Mouse (Mus musculus) G1E-ER4 (cell line): ENCODE results near the gene Ppp1r9b. TPM values are rescaled to one million over a fixed set of nuclear protein-coding genes. Genes with fewer than 3 reads are reported as not detected.

ENCODE experiments used
- GATA1 ChIP-seq: IDR thresholded peaks from one replicate; pipeline ENCODE4 v1.8.0; 2012; ENCODE audit warnings: low read length, inconsistent platforms
- polyA plus RNA-seq: library from polyadenylated mRNA; stranded (reverse); fragments of >175 nt; gene quantifications from 2 replicates; pipeline ENCODE4 v1.2.3, GENCODE M21; 2012

Gene Ppp1r9b
- polyA plus RNA-seq, 1 experiment = 249 TPM

DNA sequence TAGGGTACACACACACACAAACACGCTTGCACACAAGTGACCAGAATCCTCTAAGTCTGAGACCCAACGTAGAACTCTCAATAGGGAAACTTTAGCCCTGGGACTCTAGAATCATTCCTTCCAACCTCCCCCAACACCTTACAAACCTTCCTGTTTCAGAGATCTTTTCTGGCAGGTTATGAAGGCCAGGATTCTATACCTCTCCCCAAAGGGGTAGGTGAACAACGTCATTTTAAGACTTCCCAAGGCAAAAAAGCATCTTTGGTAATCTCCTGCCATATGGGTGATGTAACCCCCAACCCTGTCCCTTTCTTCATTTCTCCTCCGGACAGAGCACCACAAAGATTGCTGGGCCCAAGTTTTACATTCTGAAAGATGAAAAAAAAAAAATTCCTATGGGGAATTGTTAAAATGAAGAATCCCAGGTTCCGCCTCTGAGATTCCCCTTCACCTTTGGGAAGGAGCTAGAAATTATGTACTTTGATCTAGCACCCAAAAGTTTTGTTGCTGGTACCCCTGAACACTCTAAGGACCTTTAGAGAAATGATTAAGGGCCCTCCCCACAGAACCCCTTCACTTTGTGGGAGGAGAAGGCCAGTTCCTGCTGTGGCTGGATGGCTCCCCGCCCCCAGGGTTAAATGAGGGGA, 610 bp upstream of the Ppp1r9b start:
- no peak for TF ChIP-seq GATA1

DNA sequence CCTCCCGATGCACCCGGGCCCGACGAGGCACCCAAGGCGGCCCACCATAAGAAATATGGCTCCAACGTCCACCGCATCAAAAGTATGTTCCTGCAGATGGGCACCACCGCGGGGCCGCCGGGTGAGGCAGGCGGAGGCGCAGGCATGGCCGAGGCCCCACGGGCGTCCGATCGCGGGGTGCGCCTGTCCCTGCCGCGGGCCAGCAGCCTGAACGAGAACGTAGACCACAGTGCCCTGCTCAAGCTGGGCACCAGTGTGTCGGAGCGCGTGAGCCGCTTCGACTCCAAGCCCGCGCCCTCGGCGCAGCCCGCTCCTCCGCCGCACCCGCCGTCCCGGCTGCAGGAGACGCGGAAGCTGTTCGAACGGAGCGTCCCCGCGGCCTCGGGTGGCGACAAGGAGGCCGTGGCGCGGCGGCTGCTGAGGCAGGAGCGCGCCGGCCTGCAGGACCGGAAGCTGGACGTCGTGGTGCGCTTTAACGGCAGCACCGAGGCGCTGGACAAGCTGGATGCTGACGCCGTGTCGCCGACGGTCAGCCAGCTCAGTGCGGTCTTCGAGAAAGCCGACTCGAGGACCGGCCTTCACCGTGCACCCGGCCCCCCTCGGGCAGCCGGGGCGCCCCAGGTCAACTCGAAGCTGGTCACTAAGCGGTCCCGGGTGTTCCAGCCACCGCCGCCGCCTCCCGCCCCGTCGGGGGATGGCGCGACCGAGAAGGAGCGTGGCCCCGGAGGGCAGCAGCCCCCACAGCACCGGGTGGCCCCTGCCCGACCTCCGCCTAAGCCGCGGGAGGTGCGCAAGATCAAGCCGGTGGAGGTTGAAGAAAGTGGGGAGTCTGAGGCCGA, 1.0 kb downstream of the Ppp1r9b start:
- no peak for TF ChIP-seq GATA1

GRCm38 (mm10) chr11:94992480-94992753, 1.6 kb downstream of the Ppp1r9b start:
- no peak for TF ChIP-seq GATA1

DNA sequence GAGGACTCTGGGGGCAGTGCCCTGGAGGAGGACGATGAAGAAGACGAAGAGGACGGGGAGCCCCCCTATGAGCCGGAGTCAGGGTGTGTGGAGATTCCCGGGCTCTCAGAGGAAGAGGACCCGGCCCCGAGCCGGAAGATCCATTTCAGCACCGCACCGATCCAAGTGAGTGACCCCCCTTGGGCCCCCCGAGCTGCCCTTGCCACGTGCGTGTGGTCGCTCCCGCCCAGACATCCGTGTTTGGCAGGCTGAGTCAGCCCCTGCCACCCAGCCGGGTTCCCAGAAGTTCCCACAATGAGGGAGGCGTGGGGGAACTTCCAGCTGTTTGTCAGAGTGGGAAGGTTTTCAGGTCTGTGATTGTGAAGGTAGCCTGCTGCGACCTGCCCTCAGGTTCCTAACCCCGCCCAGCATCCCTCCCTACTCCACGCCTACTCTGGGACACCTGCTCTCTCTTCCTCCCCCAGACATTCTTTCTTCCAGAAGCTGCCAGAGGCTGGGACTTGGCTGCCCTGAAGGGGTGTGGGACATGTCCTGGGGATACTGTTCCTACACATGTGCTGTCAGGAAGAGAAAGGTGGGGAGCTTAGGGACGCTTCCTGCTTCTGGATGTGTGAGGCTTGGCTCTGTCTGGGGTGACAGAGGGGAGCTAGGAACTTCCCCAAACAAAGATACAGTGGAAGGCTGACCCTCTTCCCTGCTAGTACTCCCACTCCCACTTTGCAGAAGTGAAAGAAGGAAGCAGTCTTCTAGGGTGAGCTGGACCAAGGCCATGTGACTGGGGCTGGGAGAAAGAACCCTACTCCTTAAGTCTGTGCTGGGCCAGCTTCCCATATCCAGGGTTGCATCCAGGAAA, 2.1 kb downstream of the Ppp1r9b start:
- no peak for TF ChIP-seq GATA1

- no peak for TF ChIP-seq GATA1
These were observed 3.5 kb downstream of the Ppp1r9b start for GRCm38 (mm10) chr11:94994208-94994814.

GRCm38 (mm10) chr11:94994947-94995772, 4.3 kb downstream of the Ppp1r9b start:
- no peak for TF ChIP-seq GATA1

- TF ChIP-seq GATA1 = no peak
These were observed 5.3 kb downstream of the Ppp1r9b start for GRCm38 (mm10) chr11:94996101-94996500.

DNA sequence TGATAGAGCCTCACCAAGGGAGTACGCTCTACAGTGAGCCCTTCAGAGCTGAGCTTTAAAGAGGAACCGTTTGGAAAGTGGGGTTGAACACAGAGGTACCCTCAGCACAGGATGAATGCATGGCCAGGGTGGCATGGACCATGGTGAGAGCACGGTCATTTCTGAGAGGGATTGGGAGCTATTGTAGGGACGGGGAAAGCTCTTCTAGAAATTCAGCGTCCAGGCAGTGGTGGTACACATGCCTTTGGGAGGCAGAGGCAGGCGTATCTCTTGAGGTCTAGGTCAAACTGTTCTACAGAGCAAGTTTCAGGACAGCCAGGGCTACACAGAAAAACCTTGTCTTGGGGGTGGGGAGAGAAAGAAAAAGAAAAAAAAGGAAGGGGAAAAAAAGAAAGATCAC, 6.1 kb downstream of the Ppp1r9b start:
- no peak for TF ChIP-seq GATA1

- TF ChIP-seq GATA1 = no peak
These were observed 6.8 kb downstream of the Ppp1r9b start for GRCm38 (mm10) chr11:94997596-94997995.

DNA sequence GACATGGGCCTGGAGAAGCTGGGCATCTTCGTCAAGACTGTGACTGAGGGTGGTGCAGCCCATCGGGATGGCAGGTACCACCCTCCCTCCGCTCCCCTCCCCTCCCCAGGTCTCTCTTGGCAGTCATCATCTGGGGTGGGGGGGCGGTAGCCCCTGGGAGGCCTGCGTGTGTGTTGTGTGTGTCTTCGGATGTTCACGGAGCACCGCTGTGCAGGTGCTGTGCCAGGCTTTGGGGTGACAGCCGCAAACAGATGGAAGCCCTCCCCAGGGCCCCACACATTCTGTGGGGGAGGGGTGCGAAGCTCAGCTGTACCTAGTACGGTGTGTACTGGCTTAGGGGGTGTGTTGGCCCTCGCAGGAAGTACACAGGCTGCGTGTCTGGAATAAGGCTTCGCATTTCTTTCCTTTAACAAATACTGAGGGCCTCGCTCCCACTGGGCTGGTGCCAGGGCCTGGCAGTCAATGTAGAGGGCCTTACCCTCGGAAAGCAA, 7.3 kb downstream of the Ppp1r9b start:
- TF ChIP-seq GATA1 = no peak

DNA sequence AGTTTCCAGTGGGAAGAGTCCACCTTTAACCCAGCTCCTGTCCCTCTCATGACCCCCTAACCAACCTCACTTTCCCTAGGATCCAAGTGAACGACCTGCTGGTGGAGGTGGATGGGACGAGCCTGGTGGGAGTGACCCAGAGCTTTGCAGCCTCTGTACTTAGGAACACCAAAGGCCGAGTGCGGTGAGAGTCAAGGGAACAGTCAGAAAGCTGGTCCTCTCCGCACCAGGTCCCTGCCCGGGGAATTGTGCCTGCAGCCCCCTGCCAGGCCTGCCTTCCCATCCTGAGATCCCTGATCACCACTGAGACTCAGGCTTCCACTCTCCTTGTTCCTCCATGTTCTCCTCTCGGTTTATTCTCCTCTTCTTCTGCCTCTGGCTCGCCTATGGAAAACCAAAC, 9.3 kb downstream of the Ppp1r9b start:
- TF ChIP-seq GATA1 = no peak

GRCm38 (mm10) chr11:95000548-95000947, 9.7 kb downstream of the Ppp1r9b start:
- TF ChIP-seq GATA1 = no peak

- no peak for TF ChIP-seq GATA1
These were observed 10.2 kb downstream of the Ppp1r9b start for GRCm38 (mm10) chr11:95001058-95001457.

DNA sequence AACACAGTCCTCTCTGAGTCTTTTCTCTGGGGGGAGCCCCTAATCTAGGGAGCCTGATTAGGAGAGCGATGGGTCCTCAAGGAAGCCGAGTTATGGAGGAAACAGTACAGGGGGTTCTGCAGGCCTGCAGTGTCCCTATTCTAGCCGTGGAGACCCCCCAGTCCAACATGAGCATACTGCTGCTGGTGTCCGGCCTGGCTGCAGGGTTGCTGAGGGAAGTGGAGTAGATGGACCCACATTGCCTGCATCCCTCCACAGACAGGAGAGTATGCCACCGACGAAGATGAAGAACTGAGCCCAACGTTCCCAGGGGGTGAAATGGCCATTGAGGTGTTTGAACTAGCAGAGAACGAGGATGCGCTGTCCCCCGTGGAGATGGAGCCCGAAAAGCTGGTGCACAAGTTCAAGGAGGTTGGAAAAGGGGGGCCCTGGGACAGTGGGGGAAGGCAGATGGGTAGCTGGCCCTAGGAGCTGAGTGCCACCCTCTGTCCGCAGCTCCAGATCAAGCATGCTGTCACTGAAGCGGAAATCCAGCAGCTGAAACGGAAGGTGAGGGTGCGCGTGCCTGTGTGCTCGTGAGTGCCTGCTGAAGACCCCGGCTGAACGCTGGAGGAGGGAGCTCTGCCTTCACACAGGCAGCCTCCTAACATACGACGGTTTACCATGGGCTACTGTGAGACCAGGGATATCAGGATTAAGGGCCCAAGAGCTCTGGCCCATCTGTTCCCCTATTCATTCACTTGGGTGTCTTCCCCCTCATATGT, 10.9 kb downstream of the Ppp1r9b start:
- no peak for TF ChIP-seq GATA1
